Mouse (Mus musculus) v-Abl transformed pro-B cells (cell line): ENCODE measurements around the gene Zc3h10.
"Not testable (repeated sequence)": the region's sequence is repeated elsewhere in the genome, so short reads cannot be mapped to it uniquely, and the experiment has no call there.

ENCODE experiments used
- in situ Hi-C, 2 experiments: fragments of 400-800 bp; cut with MboI; formaldehyde crosslinking; loops; one replicate each; pipeline ENCODE4 v1.15.1; 2025; ENCODE audit not compliant: unreplicated experiment in 2 of 2

Zc3h10 gene

GRCm38 (mm10) chr10:128526366-128527356 lies 20.9 kb downstream of the Zc3h10 start:
- in situ Hi-C loops: loop anchor here in 1 of 2 experiments (5.0 kb wide), 2 partner anchors 34 to 64 kb away; partner anchors contain the start of gene Myl6

DNA sequence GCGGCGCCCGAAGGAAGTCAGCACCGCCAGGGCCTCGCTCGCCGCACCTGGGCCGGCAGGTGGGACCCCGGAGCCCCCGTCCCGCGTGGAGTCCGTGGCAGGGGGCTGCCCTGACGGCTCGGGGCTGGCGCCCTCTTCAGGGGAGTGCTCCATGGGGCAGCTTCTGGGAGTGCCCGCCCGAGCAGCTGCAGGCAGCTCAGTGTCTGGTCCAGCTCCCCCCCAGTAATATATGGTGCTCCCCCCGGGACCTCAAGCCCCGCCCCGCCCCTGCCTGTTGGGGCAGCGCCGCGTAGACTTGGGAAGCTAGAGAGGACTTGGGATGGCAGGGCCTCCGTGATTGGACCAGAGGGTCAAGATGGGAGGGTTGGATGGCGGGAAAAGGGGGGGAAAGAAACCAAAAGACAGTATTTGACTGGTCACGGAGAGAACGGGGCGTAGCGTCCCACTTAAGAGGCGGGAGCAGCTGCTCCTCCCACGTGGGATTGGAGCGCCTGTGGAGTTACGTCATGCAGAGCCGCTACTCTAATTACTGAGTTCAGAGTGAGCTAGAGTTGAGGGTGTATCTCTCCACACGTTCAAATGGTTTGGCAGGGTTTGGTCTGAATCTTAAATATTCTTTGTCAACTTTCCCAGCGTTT lies 21.8 kb downstream of the Zc3h10 start, which contains the start of gene Esyt1:
Gene Esyt1 (minus strand): TSS at position 201 of the 638 bp plus-strand sequence.
- in situ Hi-C loops: loop anchor here in 1 of 2 experiments (5.0 kb wide), 2 partner anchors 33 to 63 kb away; partner anchors contain the start of gene Myl6

DNA sequence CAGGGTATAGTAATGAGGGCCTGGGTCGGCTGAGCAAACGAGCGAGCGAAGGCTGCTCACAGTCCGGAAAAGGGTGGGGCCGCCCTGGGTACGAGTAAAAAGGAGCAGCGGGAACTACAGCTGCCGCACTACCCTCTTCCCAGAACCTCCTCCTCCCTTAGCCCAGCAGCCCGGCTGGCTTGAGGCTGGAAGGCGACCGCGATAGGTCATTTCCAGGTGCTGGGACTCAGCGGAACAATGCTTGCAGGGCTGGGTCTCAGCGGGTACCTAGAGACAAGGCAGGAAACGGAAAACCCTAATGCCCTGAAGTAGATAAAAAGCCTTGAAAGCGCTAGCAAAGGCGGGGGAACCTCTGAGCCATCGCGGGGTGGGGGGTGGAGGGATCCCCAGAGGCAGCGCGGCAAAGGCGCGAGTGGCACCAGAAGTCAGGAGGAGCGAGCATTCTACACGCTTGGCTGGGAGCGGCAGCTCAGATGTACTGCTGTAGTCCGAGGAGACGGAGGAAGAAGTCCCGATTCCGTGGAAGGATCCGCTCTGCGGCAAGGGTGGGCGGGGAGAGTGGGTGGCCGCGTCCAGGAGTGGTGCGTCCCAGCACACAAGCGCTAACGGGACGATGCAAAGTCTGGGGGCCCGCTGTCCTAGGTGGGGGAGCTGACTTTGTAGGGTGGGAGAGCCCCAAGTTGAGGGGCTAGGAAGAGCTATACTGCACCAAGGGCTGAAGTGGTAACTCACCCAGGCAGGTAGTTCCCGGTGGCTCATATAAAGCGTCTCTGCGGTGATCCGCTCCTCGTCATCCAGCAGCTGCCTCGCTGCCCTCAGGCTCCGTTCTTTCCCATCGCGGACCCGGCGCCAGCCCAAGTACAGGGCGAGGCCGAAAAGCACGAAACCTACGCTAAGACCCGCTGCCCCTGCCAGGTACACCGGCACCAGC lies 22.6 kb downstream of the Zc3h10 start:
- in situ Hi-C loops: loop anchor here in 1 of 2 experiments (5.0 kb wide), 2 partner anchors 33 to 63 kb away; partner anchors contain the start of gene Myl6

- in situ Hi-C loops: no loop called here
Measured at GRCm38 (mm10) chr10:128524111-128524731, 23.4 kb downstream of the Zc3h10 start.

GRCm38 (mm10) chr10:128522351-128522750 lies 25.2 kb downstream of the Zc3h10 start:
- in situ Hi-C loops: no loop called here

GRCm38 (mm10) chr10:128520591-128520990 lies 27.0 kb downstream of the Zc3h10 start:
- in situ Hi-C loops: no loop called here

GRCm38 (mm10) chr10:128518833-128519232 lies 28.7 kb downstream of the Zc3h10 start:
- in situ Hi-C loops: no loop called here

DNA sequence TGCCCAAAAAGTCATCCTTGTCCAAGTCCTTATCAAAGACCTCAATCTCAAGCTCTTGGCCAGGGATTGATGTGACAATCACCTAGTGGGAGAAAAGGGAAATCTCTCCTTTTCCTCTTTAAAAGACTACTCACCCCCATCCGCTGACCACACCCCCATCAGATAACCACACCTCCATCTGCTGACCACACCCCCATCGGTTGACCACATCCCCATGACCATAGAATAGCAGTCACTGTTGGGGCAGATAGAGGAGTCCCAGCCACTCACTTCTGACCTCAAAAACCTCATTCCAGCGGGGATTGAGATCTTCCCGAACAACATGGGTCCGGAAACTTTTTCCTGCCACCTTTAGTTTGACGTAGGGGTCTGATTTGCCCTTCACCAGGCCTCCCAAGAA lies 30.9 kb downstream of the Zc3h10 start:
- in situ Hi-C loops: no loop called here

DNA sequence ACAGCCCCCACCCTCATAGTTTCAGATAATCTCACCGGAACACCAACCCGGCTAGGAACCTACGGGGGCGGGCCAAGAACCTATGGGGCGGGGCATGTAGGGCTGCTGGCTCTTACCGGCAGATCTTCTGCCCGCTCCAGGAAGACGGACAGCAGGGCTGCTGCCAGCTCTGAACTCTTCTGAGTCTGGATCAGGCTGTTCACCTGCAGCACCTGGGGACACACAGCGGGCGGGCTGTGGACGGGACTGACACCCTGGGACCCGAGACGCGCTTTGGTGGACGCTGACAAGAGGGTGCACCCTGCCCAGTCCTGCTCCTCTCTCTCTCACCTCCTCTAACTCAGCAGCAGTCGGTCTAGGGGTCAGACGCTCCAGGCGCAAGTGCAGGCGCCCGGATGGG lies 31.5 kb downstream of the Zc3h10 start:
- in situ Hi-C loops: no loop called here

- in situ Hi-C loops: no loop called here
Measured at GRCm38 (mm10) chr10:128515044-128515443, 32.5 kb downstream of the Zc3h10 start.

DNA sequence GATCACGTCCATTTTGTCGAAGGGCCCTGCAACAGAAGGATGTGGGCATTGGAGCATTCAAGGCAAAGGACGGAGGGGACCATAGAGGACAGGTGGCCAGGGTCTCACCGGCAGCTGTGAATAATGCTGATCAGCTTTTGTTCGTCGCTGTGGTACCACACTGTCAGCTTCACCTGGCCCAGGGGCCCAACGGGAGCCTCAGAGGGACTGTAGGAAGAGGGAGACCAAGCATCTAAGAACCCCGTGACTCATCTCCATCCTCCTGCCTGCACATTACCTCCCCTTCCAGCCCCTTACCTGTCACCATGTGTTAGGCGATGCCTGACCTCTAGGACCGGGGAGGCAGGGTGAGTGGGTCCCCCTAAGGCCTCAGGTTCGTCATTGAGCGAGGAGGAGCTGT lies 35.8 kb downstream of the Zc3h10 start:
- in situ Hi-C loops: no loop called here

DNA sequence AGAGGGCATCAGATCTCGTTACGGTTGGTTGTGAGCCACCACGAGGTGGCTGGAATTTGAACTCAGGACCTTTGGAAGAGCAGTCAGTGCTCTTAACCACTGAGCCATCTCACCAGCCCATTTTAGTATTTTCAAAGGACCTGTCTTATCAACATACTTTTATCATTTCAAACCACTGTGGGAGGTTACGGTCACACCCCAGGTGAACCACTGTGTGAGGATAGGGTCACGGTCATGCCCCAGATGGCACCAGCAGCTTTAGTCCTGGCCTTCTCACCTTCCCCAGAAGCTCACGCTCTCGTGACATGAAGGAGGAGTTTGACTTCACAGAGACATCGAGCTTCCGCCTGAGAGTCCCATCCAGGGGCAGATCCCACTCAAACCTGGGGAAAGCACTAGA lies 36.4 kb downstream of the Zc3h10 start:
- in situ Hi-C loops: no loop called here

DNA sequence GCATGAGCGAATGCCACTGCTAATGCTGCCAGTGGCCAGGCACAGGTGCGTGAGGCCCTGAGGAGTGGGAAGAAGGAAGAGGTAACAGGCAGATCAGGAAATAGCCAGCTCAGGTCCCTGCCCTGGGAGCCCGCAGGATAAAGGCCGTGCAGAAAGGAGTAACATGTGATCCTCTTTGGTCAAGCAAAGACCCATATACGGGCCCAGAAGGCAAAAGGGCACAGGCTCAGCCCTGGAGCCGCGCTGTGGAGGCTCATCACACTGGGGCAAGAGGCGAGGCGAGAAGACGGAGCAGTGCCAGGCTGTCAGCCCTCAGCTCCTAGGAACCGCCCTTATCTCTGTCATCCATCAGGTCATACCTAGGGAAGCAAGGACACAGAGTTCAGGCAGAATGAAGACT lies 37.3 kb downstream of the Zc3h10 start:
- in situ Hi-C loops: no loop called here

GRCm38 (mm10) chr10:128509831-128510230 lies 37.7 kb downstream of the Zc3h10 start:
- in situ Hi-C loops: no loop called here

- in situ Hi-C loops: no loop called here
Measured at GRCm38 (mm10) chr10:128509203-128509602, 38.4 kb downstream of the Zc3h10 start.

GRCm38 (mm10) chr10:128508260-128508659 lies 39.3 kb downstream of the Zc3h10 start:
- in situ Hi-C loops: no loop called here

DNA sequence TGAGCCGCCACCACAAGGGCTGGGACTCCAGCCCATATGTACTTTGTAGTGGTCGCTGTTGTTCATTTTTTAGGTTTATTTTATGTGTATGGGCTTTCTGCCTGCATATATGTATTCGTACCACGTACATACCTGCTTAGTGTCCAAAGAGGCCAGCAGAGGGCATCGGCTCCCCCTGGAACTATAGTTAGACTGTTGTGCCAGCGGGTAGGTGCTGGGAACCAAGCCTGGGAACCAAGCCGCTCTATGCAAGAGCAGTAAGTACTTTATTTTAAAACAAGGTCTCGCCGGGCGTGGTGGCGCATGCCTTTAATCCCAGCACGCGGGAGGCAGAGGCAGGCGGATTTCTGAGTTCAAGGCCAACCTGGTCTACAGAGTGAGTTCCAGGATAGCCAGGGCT lies 41.6 kb downstream of the Zc3h10 start:
- in situ Hi-C loops: no loop called here

DNA sequence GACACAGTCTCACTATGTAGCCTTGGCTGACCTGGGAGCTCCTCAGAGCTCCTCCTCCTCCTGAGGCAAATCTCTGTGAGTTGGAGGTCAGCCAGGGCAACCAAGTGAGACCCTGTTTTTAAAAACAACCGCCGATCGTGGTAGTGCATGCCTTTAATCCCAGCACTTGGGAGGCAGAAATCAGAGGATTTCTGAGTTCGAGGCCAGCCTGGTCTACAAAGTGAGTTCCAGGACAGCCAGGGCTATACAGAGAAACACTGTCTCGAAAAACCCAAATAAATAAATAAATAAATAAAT lies 42.3 kb downstream of the Zc3h10 start:
- in situ Hi-C loops: not testable (repeated sequence)

DNA sequence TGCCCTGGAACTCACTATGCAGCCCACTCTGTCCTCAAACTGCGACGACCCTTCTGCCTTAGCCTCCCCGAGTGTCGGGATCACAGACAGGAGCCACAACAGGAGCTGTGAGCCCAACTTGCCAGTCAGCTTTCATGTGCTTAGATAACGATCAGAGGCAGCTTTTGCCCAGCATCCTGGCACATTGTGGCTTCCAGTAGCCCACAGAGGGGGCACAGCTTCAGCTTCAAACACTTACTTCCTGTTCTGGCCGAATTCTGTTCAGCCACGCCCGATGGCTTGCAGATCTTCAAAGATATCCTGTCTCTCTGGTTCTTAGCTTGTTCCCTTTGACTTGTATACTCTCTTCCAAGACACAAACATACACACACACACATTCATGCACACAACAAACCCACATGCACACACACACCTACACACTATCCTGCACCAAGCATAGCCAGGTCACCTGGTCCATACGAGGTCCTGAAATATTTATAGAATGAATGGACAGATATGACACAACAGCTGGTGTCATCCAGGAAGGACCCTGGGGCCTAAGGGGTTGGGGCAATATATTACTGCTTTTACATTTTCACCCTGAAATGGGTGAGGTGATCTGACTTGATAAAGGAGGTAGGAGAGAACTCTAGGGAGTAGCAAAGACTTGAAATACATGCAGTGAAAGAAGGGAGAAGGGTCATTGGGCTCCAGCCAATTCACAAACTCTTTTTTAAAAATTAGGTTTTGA lies 42.8 kb downstream of the Zc3h10 start:
- in situ Hi-C loops: no loop called here
